Mouse (Mus musculus): ENCODE data around the gene Tulp3. TPM values are rescaled to one million over a fixed set of nuclear protein-coding genes. Genes with fewer than 3 reads are reported as not detected.
A peak's percentile ranks its signal among the peaks of the same experiment; 100 is the strongest.

The Tulp3 gene
- polyA plus RNA-seq, 1 experiment: not detected

DNA sequence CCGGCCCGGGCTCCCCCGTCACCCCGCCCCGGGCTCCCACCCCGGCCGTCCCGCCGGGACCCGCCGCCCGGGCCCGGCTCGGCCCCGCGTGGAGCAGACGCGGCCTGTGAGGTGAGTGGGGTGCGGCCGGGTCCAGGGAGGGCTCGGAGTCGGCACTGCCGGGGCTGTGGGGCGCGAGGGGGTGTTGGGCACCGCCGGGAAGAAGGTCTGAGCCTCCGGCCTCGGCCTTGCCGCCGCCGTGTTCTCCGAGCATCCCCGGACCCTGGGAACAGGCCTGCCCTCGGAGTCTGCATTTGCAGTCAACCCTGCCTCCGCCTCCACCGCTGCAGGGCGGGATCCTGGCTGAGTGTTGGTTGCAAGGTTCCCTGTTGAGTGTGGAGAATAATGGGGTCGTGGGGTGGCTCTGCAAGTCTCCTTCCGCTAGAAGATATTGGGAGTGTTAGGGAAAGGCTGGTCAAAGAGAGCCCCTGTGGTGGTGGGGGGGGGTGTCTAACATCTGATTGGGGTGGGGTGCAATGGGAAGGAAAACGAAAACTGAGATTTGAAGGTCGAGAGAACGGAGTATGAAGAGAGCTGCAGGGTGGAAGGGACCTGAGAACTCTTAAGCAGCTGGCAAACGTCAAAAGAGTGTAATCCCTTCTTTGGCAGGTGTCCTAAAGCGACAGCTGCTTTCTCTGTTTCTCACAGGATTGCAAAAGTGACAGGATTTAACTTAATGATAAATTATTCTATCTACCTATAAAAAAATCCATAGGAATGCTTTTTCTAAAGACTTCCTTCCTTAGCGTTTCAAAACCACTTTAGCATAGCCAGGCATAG is 7.6 kb upstream of the Tulp3 start:
- Histone ChIP-seq H3K4me1 (ENCODE audit: control insufficient read depth, insufficient read depth, low read length) (no peaks in the 10 kb centered on the region), H3K4me3 (ENCODE audit: insufficient read depth, low read depth, low read length) (peak overlapping the region; percentile 63), H3K27ac (ENCODE audit: insufficient read depth, low read depth, low read length) (no peak overlapping the region)
- WGBS: 2% methylated on average over 45 of the region's 46 CpGs
- TF ChIP-seq POLR2A (IDR thresholded peaks at IDR 0.05; ENCODE audit: insufficient read depth, low read depth, low read length): no peak
- no peak for TF ChIP-seq CTCF (IDR thresholded peaks at IDR 0.05; ENCODE audit: insufficient read depth, low read depth, low read length)

DNA sequence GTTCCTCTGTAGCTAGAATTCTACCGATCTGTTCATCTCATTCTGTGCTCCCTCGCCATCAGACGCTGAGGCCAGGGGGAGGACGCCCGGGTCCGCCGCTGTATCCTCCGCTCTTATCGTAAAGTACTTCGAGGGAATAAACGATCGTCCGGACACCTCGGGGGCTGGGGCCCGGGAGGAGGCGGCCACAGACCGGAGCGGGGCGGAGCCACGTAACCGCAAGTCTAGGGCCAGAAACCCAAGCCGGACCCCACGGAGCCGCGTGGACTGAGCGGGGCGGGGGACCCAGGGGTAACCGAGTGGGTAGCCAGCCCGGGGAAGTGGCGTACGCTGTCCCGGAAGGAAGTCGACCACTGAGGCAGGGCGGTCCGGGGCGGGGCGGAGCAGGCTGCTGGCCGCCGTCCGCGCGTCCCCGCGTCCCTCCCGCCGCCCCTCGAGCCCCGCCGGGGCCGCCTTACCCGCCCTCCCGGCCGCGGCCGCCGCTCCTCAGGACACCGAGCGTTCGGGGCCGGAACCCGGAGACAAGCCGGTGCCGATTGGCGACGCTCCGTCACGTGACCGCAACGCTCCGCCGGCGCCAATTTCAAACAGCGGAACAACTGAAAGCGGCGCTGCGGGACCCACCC is 6.8 kb upstream of the Tulp3 start, which contains the start of the genes Rhno1 and Foxm1:
Gene Rhno1 (minus strand): TSS at position 531 of the 626 bp plus-strand sequence.
Gene Foxm1 (plus strand): TSS at position 587 of the 626 bp plus-strand sequence.
- TF ChIP-seq POLR2A (IDR thresholded peaks at IDR 0.05; ENCODE audit: insufficient read depth, low read depth, low read length) (peak; percentile 57; the same call in 1 of the 2 replicates), CTCF (IDR thresholded peaks at IDR 0.05; ENCODE audit: insufficient read depth, low read depth, low read length) (no peak)
- WGBS: 0% methylated on average over 74 of the region's 76 CpGs
- H3K4me1 ChIP-seq (ENCODE audit: control insufficient read depth, insufficient read depth, low read length): no peaks in the 10 kb centered on the region
- peak within 1 kb of the TSS; percentile 4; the same call in 1 of the 2 replicates for H3K27ac ChIP-seq (ENCODE audit: insufficient read depth, low read depth, low read length)
- peak within 1 kb of the TSS; percentile 63 for H3K4me3 ChIP-seq (ENCODE audit: insufficient read depth, low read depth, low read length)

DNA sequence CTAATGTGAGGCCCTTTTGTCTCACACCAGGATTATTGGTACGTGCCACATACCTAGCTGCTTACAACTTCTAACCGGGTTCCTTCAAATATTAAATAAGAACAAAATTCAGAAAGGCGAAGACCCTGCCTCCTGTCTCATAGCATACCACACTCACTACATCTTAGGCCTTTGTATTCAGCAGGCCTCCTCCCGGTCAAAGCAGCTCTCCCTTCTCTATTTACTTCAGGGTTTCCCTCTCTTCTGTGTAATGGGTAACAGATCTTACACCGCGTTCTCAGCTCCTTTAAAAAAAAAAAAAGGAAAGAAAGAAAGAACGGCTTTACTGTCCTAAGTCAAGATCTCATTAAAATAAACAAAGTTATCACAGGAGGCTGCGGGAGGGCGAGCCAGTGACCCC is 6.2 kb upstream of the Tulp3 start:
- peak overlapping the region; percentile 63 for H3K4me3 ChIP-seq (ENCODE audit: insufficient read depth, low read depth, low read length)
- H3K4me1 ChIP-seq (ENCODE audit: control insufficient read depth, insufficient read depth, low read length): no peaks in the 10 kb centered on the region
- TF ChIP-seq CTCF (IDR thresholded peaks at IDR 0.05; ENCODE audit: insufficient read depth, low read depth, low read length) (no peak), POLR2A (IDR thresholded peaks at IDR 0.05; ENCODE audit: insufficient read depth, low read depth, low read length) (no peak)
- 12% methylated on average over 9 of the region's 9 CpGs for WGBS
- no peak overlapping the region for H3K27ac ChIP-seq (ENCODE audit: insufficient read depth, low read depth, low read length)

DNA sequence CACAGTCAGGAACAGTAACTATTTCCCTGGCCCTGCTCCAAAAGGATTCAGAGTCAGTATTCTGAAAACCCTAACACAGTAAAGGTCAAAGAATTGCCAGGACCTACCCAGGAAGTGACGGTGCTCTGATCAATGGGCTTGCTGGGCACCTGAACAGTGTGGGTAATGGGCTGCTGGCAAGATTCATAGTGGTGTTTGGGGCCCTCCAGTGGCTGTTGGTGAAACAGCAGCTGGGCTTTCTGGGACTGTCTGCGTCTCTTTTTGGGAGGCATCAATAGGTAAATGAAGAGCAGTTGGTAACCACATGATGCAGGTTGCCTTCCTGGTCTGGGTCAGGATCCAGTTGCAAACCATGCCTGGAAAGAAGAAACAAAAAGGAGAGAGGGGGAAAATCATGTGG is 3.3 kb upstream of the Tulp3 start:
- H3K4me3 ChIP-seq (ENCODE audit: insufficient read depth, low read depth, low read length): no peak overlapping the region
- WGBS: 6% methylated on average over 2 of the region's 2 CpGs
- no peaks in the 10 kb centered on the region for H3K4me1 ChIP-seq (ENCODE audit: control insufficient read depth, insufficient read depth, low read length)
- H3K27ac ChIP-seq (ENCODE audit: insufficient read depth, low read depth, low read length): no peak overlapping the region
- peak; percentile 74 for TF ChIP-seq CTCF (IDR thresholded peaks at IDR 0.05; ENCODE audit: insufficient read depth, low read depth, low read length)
- no peak for TF ChIP-seq POLR2A (IDR thresholded peaks at IDR 0.05; ENCODE audit: insufficient read depth, low read depth, low read length)

DNA sequence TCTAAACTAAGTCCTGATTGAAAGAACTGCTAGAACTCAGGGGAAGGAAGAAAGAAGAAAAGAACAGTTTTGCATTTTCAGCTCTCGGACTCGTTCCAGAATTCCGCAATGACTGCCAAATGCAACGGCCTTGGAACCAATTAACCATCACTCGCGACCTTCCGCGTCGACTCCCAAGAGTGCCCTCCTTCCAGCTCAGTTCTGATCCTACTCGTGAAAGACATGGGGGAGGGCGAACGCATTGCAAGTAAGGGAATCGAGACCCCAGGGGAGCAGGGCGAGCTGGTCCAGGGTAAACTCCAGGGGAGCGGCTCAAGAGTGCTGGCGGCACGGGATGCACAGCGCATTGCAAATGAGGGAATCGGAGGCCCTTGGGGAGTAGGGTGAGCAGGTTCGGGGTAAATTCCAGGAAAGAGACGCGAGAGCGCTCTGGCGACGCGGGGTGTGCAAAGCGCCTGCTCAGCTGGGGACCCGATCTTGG is 410 bp downstream of the Tulp3 start:
- peak overlapping the region; percentile 84 for H3K27ac ChIP-seq (ENCODE audit: insufficient read depth, low read depth, low read length)
- H3K4me1 ChIP-seq (ENCODE audit: control insufficient read depth, insufficient read depth, low read length): peaks cover 7% of the 10 kb centered on the region; the same call in 1 of the 2 replicates
- H3K4me3 ChIP-seq (ENCODE audit: insufficient read depth, low read depth, low read length): peak overlapping the region; percentile 88
- WGBS: under 1% methylated on average over 28 of the region's 28 CpGs
- no peak for TF ChIP-seq POLR2A (IDR thresholded peaks at IDR 0.05; ENCODE audit: insufficient read depth, low read depth, low read length)
- TF ChIP-seq CTCF (IDR thresholded peaks at IDR 0.05; ENCODE audit: insufficient read depth, low read depth, low read length): no peak

DNA sequence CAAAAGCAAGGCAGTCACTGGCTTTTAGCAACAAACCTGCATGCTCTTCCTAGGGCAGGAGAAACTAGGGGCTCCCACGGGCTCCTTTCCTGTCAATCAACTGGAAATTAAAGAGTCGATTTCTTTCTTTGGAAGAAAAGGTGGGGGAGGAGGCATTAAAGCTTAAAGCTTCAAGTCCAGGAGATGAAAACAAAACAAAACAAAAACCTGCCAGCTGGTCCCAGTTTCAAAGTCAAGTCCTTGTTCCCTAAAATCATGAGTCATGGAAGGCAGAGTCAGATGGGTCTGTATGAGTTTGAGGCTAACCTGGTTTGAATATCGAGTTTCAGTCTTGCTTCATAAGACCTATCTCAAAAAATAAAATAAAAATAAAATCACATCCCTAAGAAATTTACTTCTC is 1.5 kb downstream of the Tulp3 start:
- Histone ChIP-seq H3K4me3 (ENCODE audit: insufficient read depth, low read depth, low read length) (no peak overlapping the region), H3K27ac (ENCODE audit: insufficient read depth, low read depth, low read length) (no peak overlapping the region), H3K4me1 (ENCODE audit: control insufficient read depth, insufficient read depth, low read length) (peaks cover 13% of the 10 kb centered on the region; the same call in 1 of the 2 replicates)
- TF ChIP-seq POLR2A (IDR thresholded peaks at IDR 0.05; ENCODE audit: insufficient read depth, low read depth, low read length) (no peak), CTCF (IDR thresholded peaks at IDR 0.05; ENCODE audit: insufficient read depth, low read depth, low read length) (no peak)
- WGBS: 25% methylated on average over 3 of the region's 3 CpGs

DNA sequence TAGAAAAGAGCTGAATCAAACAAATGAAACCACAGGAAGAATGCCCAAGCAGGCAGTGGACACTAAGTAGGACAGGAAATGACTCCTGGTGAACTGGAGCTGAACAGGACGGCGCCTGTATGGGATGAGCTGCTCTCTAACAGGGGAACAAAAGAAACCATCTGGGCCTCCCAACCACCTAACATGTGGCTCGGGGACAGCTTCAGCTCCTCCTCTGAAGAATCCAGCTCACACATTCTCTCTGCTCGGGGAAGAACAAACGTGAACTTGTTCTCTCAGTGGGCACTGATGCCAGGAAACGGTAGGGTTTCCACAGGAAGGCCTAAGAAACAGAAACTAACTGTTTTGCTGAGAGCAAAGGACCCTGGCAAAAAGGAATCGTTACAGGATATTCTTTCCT is 5.9 kb downstream of the Tulp3 start:
- peak overlapping the region; percentile 60; the same call in 1 of the 2 replicates for H3K27ac ChIP-seq (ENCODE audit: insufficient read depth, low read depth, low read length)
- no peak for TF ChIP-seq POLR2A (IDR thresholded peaks at IDR 0.05; ENCODE audit: insufficient read depth, low read depth, low read length)
- TF ChIP-seq CTCF (IDR thresholded peaks at IDR 0.05; ENCODE audit: insufficient read depth, low read depth, low read length): no peak
- no peak overlapping the region for H3K4me3 ChIP-seq (ENCODE audit: insufficient read depth, low read depth, low read length)
- H3K4me1 ChIP-seq (ENCODE audit: control insufficient read depth, insufficient read depth, low read length): peaks cover 24% of the 10 kb centered on the region
- WGBS: 20% methylated on average over 7 of the region's 7 CpGs

DNA sequence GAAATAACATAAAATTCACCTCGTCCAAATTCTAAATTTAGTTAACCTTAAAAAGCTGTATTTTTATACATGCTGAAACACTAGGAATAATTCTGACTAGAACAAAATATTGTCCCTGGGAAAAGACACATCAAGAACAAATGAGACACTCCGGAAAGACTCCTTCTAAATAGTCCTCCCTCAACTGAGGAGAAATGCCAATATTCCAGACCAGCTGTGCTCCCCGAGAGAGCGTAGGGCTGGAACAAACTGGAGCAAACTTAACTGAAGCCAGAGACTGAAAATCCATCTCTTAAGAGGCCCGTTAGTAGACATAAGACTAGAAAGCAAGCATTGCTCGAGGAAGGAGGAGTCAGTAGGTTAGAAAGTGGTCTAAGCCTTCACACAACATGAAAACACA is 8.9 kb downstream of the Tulp3 start:
- WGBS: 18% methylated on average over 6 of the region's 6 CpGs
- H3K4me3 ChIP-seq (ENCODE audit: insufficient read depth, low read depth, low read length): no peak overlapping the region
- H3K27ac ChIP-seq (ENCODE audit: insufficient read depth, low read depth, low read length): peak overlapping the region; percentile 77
- H3K4me1 ChIP-seq (ENCODE audit: control insufficient read depth, insufficient read depth, low read length): peaks cover 22% of the 10 kb centered on the region
- TF ChIP-seq CTCF (IDR thresholded peaks at IDR 0.05; ENCODE audit: insufficient read depth, low read depth, low read length) (no peak), POLR2A (IDR thresholded peaks at IDR 0.05; ENCODE audit: insufficient read depth, low read depth, low read length) (no peak)

DNA sequence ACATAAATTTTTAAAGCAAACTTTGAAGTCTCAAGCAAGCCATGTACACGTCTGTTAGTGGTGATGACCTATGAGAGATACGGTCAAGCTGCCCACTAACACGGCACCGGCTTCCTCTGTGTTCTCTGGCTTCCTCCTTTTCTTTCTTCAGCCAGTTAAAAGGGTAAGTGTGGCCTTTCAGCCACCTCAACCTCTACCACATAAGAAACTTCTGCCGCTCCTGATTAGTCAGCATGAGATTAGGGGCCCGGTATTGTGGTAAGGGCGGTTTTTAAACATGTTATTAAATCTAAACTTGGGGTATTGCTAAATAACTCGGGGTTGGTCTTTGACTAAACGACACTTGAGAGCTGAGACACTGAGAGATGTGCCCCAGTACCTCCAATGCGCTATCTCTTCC is 10.0 kb downstream of the Tulp3 start:
- no peak overlapping the region for H3K4me3 ChIP-seq (ENCODE audit: insufficient read depth, low read depth, low read length)
- 50% methylated on average over 10 of the region's 10 CpGs for WGBS
- no peak overlapping the region for H3K27ac ChIP-seq (ENCODE audit: insufficient read depth, low read depth, low read length)
- peaks cover 22% of the 10 kb centered on the region for H3K4me1 ChIP-seq (ENCODE audit: control insufficient read depth, insufficient read depth, low read length)
- TF ChIP-seq POLR2A (IDR thresholded peaks at IDR 0.05; ENCODE audit: insufficient read depth, low read depth, low read length) (no peak), CTCF (IDR thresholded peaks at IDR 0.05; ENCODE audit: insufficient read depth, low read depth, low read length) (no peak)

Measured in olfactory bulb, adult 2 months (tissue).